Mouse (Mus musculus): ENCODE results near the gene Kcnj1. TPM values are rescaled to one million over a fixed set of nuclear protein-coding genes. Genes with fewer than 3 reads are reported as not detected.
A peak's percentile ranks its signal among the peaks of the same experiment; 100 is the strongest.

The Kcnj1 gene
- polyA plus RNA-seq, 1 experiment from 2014 or later, result not detected

GRCm38 (mm10) chr9:32434241-32435213 lies 62.2 kb downstream of the Kcnj1 start:
- H3K36me3 ChIP-seq (replicated peaks), result peaks cover 7% of the 10 kb centered on the region; the same call in 1 of the 2 replicates
- no peaks in the 10 kb centered on the region for H3K9me3 ChIP-seq
- WGBS, result 74% methylated on average over 19 of the region's 19 CpGs
- no peak overlapping the region for H3K27ac ChIP-seq
- H3K27me3 ChIP-seq (ENCODE audit: poor library complexity, severe bottlenecking), result no peaks in the 10 kb centered on the region; the same call in 1 of the 2 replicates
- no peak overlapping the region for H3K4me3 ChIP-seq
- H3K4me1 ChIP-seq, result peaks cover 13% of the 10 kb centered on the region
- no peak for DNase-seq (ENCODE audit: extremely low spot score, low spot score)

GRCm38 (mm10) chr9:32443115-32443514 lies 70.8 kb downstream of the Kcnj1 start:
- Histone ChIP-seq H3K4me3 (no peak overlapping the region), H3K4me1 (peaks cover 13% of the 10 kb centered on the region), H3K27me3 (ENCODE audit: poor library complexity, severe bottlenecking) (no peaks in the 10 kb centered on the region), H3K9me3 (no peaks in the 10 kb centered on the region), H3K36me3 (replicated peaks) (peaks cover 7% of the 10 kb centered on the region; the same call in 1 of the 2 replicates), H3K27ac (peak overlapping the region; percentile 16; the same call in 1 of the 2 replicates)
- WGBS, result 77% methylated on average over 3 of the region's 3 CpGs
- no peak for DNase-seq (ENCODE audit: extremely low spot score, low spot score)

GRCm38 (mm10) chr9:32443817-32444216 lies 71.5 kb downstream of the Kcnj1 start:
- no peak for DNase-seq (ENCODE audit: extremely low spot score, low spot score)
- H3K36me3 ChIP-seq (replicated peaks), result peaks cover 7% of the 10 kb centered on the region; the same call in 1 of the 2 replicates
- 53% methylated on average over 6 of the region's 6 CpGs for WGBS
- no peaks in the 10 kb centered on the region for H3K9me3 ChIP-seq
- H3K4me3 ChIP-seq, result no peak overlapping the region
- peaks cover 13% of the 10 kb centered on the region for H3K4me1 ChIP-seq
- no peak overlapping the region for H3K27ac ChIP-seq
- H3K27me3 ChIP-seq (ENCODE audit: poor library complexity, severe bottlenecking), result peaks cover 3% of the 10 kb centered on the region

GRCm38 (mm10) chr9:32444453-32445201 lies 72.3 kb downstream of the Kcnj1 start:
- Histone ChIP-seq H3K27ac (peak overlapping the region; percentile 25; the same call in 1 of the 2 replicates), H3K4me3 (no peak overlapping the region), H3K4me1 (peaks cover 18% of the 10 kb centered on the region), H3K9me3 (no peaks in the 10 kb centered on the region), H3K27me3 (ENCODE audit: poor library complexity, severe bottlenecking) (peaks cover 11% of the 10 kb centered on the region), H3K36me3 (replicated peaks) (peaks cover 7% of the 10 kb centered on the region; the same call in 1 of the 2 replicates)
- WGBS, result 82% methylated on average over 6 of the region's 6 CpGs
- no peak for DNase-seq (ENCODE audit: extremely low spot score, low spot score)

- 55% methylated on average over 3 of the region's 3 CpGs for WGBS
- no peak for DNase-seq (ENCODE audit: extremely low spot score, low spot score)
Observed at GRCm38 (mm10) chr9:32445789-32446188, 73.5 kb downstream of the Kcnj1 start.

GRCm38 (mm10) chr9:32448766-32449165 lies 76.5 kb downstream of the Kcnj1 start:
- Histone ChIP-seq H3K27ac (no peak overlapping the region), H3K27me3 (ENCODE audit: poor library complexity, severe bottlenecking) (peaks cover 19% of the 10 kb centered on the region), H3K9me3 (no peaks in the 10 kb centered on the region), H3K4me3 (no peak overlapping the region), H3K36me3 (replicated peaks) (peaks cover 7% of the 10 kb centered on the region; the same call in 1 of the 2 replicates), H3K4me1 (peaks cover 34% of the 10 kb centered on the region)
- no peak for DNase-seq (ENCODE audit: extremely low spot score, low spot score)
- 88% methylated on average over 5 of the region's 5 CpGs for WGBS

More at GRCm38 (mm10) chr9:32445789-32446188, 73.5 kb downstream of the Kcnj1 start:
- H3K4me1 ChIP-seq, result peaks cover 30% of the 10 kb centered on the region
- H3K9me3 ChIP-seq, result no peaks in the 10 kb centered on the region
- no peak overlapping the region for H3K27ac ChIP-seq
- peaks cover 12% of the 10 kb centered on the region; the same call in 1 of the 2 replicates for H3K36me3 ChIP-seq (replicated peaks)
- H3K27me3 ChIP-seq (ENCODE audit: poor library complexity, severe bottlenecking), result peaks cover 19% of the 10 kb centered on the region
- no peak overlapping the region for H3K4me3 ChIP-seq

Other genes starting within 250 kb of the Kcnj1 start
- 0.34 and 0.73 TPM in 2 replicates for gene Kcnj5, start 28.1 kb upstream of the Kcnj1 start, polyA plus RNA-seq (2016; fragmentation: Nextera tagmentation; extraction: Ambion mirVana)
- 22.5 and 24.5 TPM in 2 replicates for gene Fli1, start 170.4 kb downstream of the Kcnj1 start, polyA plus RNA-seq (2016; fragmentation: Nextera tagmentation; extraction: Ambion mirVana)

Measured in forebrain, embryonic 10.5 days (tissue).